Comparison of ENCODE assay signal across 20 mouse cellular contexts in the genomic region with DNA sequence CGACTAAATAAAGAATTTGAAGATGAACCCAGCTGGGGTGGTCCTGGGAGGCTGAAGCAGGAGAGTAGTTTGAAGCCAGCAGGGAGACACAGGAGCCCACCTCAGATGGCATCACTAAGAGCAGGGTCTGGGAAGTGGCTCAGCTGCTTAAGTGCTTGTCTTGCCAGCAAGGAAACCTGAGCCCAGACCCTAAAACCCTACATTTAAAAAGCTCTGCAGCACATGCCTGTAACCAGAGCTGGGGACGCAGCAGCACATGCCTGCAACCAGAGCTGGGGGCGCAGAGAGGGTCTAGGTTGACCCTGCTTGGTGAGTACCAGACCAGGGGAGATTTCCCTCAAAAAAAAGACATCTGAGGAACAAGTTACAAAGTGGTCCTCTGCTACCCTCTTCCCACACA. TPM values are rescaled to one million over a fixed set of nuclear protein-coding genes. Genes with fewer than 3 reads are reported as not detected.
DNase-seq lines count a peak whose midpoint lies in the region; ATAC-seq and TF ChIP-seq lines count a peak whose summit lies in the region.
"Had no signal": no experiment of that assay in that cellular context is flagged by ENCODE, and none has a peak within 500 bp of the region (broad histone marks: within the 10 kb centered on the region; RNA-seq: fewer than 3 reads in every experiment).

No protein-coding gene starts in this region.

- no peak overlapping the region for H3K4me3 ChIP-seq in heart, adult 2 months
- H3K4me3 ChIP-seq in kidney, postnatal 0 days (replicated peaks; ENCODE audit: low read depth, low read length): no peak overlapping the region
- H3K4me3 ChIP-seq in limb, embryonic 11.5 days (ENCODE audit: low read depth, low read length): no peak overlapping the region
- H3K4me3 ChIP-seq in layer of hippocampus, adult 2 months: no peak overlapping the region
- H3K4me3 ChIP-seq: forebrain, embryonic 15.5 days; hindbrain, embryonic 15.5 days had no signal

- 0 out of 2 replicates have a peak, but pooled peaks have one; percentile 40 for ATAC-seq in kidney, postnatal 0 days (replicated peaks; ENCODE audit: low FRiP score, low read depth)
- ATAC-seq in limb, embryonic 11.5 days (ENCODE audit: insufficient number of reproducible peaks, low FRiP score, low TSS enrichment, low read depth): peak; percentile 50; the same call in 1 of the 2 replicates
- ATAC-seq: forebrain, embryonic 15.5 days; liver, postnatal 0 days; lung, postnatal 0 days had no signal

- no peak overlapping the region for H3K4me2 ChIP-seq in kidney, postnatal 0 days (ENCODE audit: low read length)
- H3K4me2 ChIP-seq in limb, embryonic 11.5 days (ENCODE audit: low read depth, severe bottlenecking): no peak overlapping the region
- H3K4me2 ChIP-seq: forebrain, embryonic 15.5 days; hindbrain, embryonic 15.5 days; liver, embryonic 11.5 days; midbrain, embryonic 11.5 days had no signal

- H3K9me3 ChIP-seq in kidney, postnatal 0 days (replicated peaks; ENCODE audit: low read length): no peaks in the 10 kb centered on the region
- no peaks in the 10 kb centered on the region for H3K9me3 ChIP-seq in limb, embryonic 11.5 days (ENCODE audit: control insufficient read depth, low read length)
- H3K9me3 ChIP-seq: forebrain, embryonic 15.5 days; hindbrain, embryonic 15.5 days had no signal

- WGBS in heart, adult 2 months: 93% methylated on average over 3 of the region's 3 CpGs
- WGBS in kidney, postnatal 0 days: 79% methylated on average over 3 of the region's 3 CpGs
- 56% methylated on average over 3 of the region's 3 CpGs for WGBS in limb, embryonic 11.5 days

- no peak overlapping the region for H3K27ac ChIP-seq in heart, adult 2 months
- no peak overlapping the region for H3K27ac ChIP-seq in kidney, postnatal 0 days
- no peak overlapping the region for H3K27ac ChIP-seq in limb, embryonic 11.5 days (replicated peaks; ENCODE audit: low read depth, low read length)
- no peak overlapping the region for H3K27ac ChIP-seq in layer of hippocampus, adult 2 months
- H3K27ac ChIP-seq: forebrain, embryonic 15.5 days; hindbrain, embryonic 15.5 days had no signal

- H3K4me1 ChIP-seq in heart, adult 2 months (ENCODE audit: control insufficient read depth, insufficient read depth, low read length): peaks cover 21% of the 10 kb centered on the region
- no peaks in the 10 kb centered on the region for H3K4me1 ChIP-seq in kidney, postnatal 0 days (replicated peaks; ENCODE audit: insufficient read depth, low read length)
- H3K4me1 ChIP-seq in limb, embryonic 11.5 days (ENCODE audit: control insufficient read depth, insufficient read depth, low read length): peaks cover 6% of the 10 kb centered on the region; the same call in 1 of the 2 replicates

- H3K36me3 ChIP-seq in heart, adult 2 months (ENCODE audit: control insufficient read depth, insufficient read depth, low read length): peaks cover 25% of the 10 kb centered on the region
- H3K36me3 ChIP-seq in kidney, postnatal 0 days (ENCODE audit: insufficient read depth, low read length): no peaks in the 10 kb centered on the region
- no peaks in the 10 kb centered on the region for H3K36me3 ChIP-seq in limb, embryonic 11.5 days (ENCODE audit: control insufficient read depth, insufficient read depth, low read length)
- H3K36me3 ChIP-seq: forebrain, embryonic 15.5 days; hindbrain, embryonic 15.5 days had no signal

- no peak overlapping the region for H3K9ac ChIP-seq in heart, adult 2 months (ENCODE audit: low read depth, low read length)
- H3K9ac ChIP-seq in kidney, postnatal 0 days (ENCODE audit: low read depth, low read length): no peak overlapping the region
- no peak overlapping the region for H3K9ac ChIP-seq in limb, embryonic 11.5 days (ENCODE audit: low read length)
- H3K9ac ChIP-seq: forebrain, embryonic 15.5 days; hindbrain, embryonic 15.5 days; liver, postnatal 0 days had no signal

- peak; percentile 70 for DNase-seq in heart, adult 11 months
- no peak for DNase-seq in heart, adult 2 months
- DNase-seq in kidney, postnatal 0 days (ENCODE audit: low spot score): peak; percentile 43
- DNase-seq in kidney, postnatal 36 days: no peak
- DNase-seq in limb, embryonic 11.5 days (ENCODE audit: low spot score): peak; percentile 58
- DNase-seq in layer of hippocampus, adult 9-10 months (ENCODE audit: low spot score): no peak
- DNase-seq in layer of hippocampus, adult 2 months (ENCODE audit: low spot score in 2 of 2): no peak
- no peak for DNase-seq in spleen, postnatal 4 days (ENCODE audit: low spot score in 2 of 2)
- DNase-seq: adrenal gland, postnatal 14 days; cerebellum, adult 2 months; gastrocnemius, postnatal 14 days; heart, adult 18-20 months; kidney, postnatal 10 days; liver, postnatal 0 days; thymus, postnatal 14 days had no signal

- no peak for TF ChIP-seq EP300 in heart, adult 2 months (IDR thresholded peaks at IDR 0.05; ENCODE audit: insufficient read depth, low read depth, low read length)

- intact Hi-C loops in heart, adult 2 months (cut with DNase I): no loop called here

- TF ChIP-seq POLR2A in heart, adult 2 months (IDR thresholded peaks at IDR 0.05; ENCODE audit: insufficient read depth, low read depth, low read length): no peak

- no peaks in the 10 kb centered on the region for H3K27me3 ChIP-seq in heart, adult 2 months (ENCODE audit: control insufficient read depth, insufficient read depth, low read length)
- H3K27me3 ChIP-seq in kidney, postnatal 0 days (ENCODE audit: insufficient read depth, low read length): no peaks in the 10 kb centered on the region
- no peaks in the 10 kb centered on the region for H3K27me3 ChIP-seq in limb, embryonic 11.5 days (ENCODE audit: control insufficient read depth, insufficient read depth, low read length)
- H3K27me3 ChIP-seq: forebrain, embryonic 15.5 days; hindbrain, embryonic 15.5 days had no signal

- TF ChIP-seq CTCF in heart, adult 2 months (IDR thresholded peaks at IDR 0.05): no peak
- no peak for TF ChIP-seq CTCF in kidney, postnatal 0 days (IDR thresholded peaks at IDR 0.05; ENCODE audit: low read depth)
- no peak for TF ChIP-seq CTCF in layer of hippocampus, adult 2 months (conservative IDR thresholded peaks at IDR 0.05)

- H3K79me2 ChIP-seq in heart, adult 2 months (replicated peaks; ENCODE audit: control insufficient read depth, insufficient read depth, low read length): no peaks in the 10 kb centered on the region

RNA-seq across cellular contexts. Expression of a gene that starts 26.8 kb away (rescaled TPM):
- total RNA-seq in heart, adult 2 months (2021): 10 to 100 TPM; 14.1 to 16.4 TPM
- polyA plus RNA-seq in heart, adult 2 months (2012; rRNA removed): 20.5 and 24.2 TPM in 2 replicates
- 19.6 and 20.9 TPM in 2 replicates for polyA plus RNA-seq in kidney, postnatal 0 days (2015; fragmentation: Nextera tagmentation; extraction: Ambion mirVana)
- polyA plus RNA-seq in limb, embryonic 11.5 days (2014; fragmentation: Nextera tagmentation; extraction: Ambion mirVana): 20.9 and 26.2 TPM in 2 replicates
- total RNA-seq in layer of hippocampus, adult 2 months (2021): 10 to 100 TPM; 32.4 to 37.4 TPM

RNA-seq across cellular contexts. Expression of a gene that starts 28.9 kb away (rescaled TPM):
- total RNA-seq in heart, adult 2 months (2021): 10 to 100 TPM; 18.6 to 20.7 TPM
- polyA plus RNA-seq in heart, adult 2 months (2012; rRNA removed): 3.6 and 8.7 TPM in 2 replicates
- polyA plus RNA-seq in kidney, postnatal 0 days (2015; fragmentation: Nextera tagmentation; extraction: Ambion mirVana): 25.5 and 25.6 TPM in 2 replicates
- 64.9 and 70.7 TPM in 2 replicates for polyA plus RNA-seq in limb, embryonic 11.5 days (2014; fragmentation: Nextera tagmentation; extraction: Ambion mirVana)
- 1 to 10 TPM; 4.6 to 7.9 TPM for total RNA-seq in layer of hippocampus, adult 2 months (2021)

Comparison
In these comparisons a context has a peak if more than half of its experiments do, and no peak if none do; other contexts are left out.
1. DNase-seq: peak in heart, adult 11 months (single experiment), kidney, postnatal 0 days (single experiment) and limb, embryonic 11.5 days (single experiment); none in heart, adult 2 months (0 of 2), kidney, postnatal 36 days (0 of 2), layer of hippocampus, adult 9-10 months (single experiment), layer of hippocampus, adult 2 months (0 of 2) and spleen, postnatal 4 days (0 of 2).